Mouse (Mus musculus): ENCODE data around the gene Gm16181. TPM values are rescaled to one million over a fixed set of nuclear protein-coding genes. Genes with fewer than 3 reads are reported as not detected.
A peak's percentile ranks its signal among the peaks of the same experiment; 100 is the strongest.

Gene Gm16181
- polyA plus RNA-seq, 1 experiment from 2014 or later: not detected

DNA sequence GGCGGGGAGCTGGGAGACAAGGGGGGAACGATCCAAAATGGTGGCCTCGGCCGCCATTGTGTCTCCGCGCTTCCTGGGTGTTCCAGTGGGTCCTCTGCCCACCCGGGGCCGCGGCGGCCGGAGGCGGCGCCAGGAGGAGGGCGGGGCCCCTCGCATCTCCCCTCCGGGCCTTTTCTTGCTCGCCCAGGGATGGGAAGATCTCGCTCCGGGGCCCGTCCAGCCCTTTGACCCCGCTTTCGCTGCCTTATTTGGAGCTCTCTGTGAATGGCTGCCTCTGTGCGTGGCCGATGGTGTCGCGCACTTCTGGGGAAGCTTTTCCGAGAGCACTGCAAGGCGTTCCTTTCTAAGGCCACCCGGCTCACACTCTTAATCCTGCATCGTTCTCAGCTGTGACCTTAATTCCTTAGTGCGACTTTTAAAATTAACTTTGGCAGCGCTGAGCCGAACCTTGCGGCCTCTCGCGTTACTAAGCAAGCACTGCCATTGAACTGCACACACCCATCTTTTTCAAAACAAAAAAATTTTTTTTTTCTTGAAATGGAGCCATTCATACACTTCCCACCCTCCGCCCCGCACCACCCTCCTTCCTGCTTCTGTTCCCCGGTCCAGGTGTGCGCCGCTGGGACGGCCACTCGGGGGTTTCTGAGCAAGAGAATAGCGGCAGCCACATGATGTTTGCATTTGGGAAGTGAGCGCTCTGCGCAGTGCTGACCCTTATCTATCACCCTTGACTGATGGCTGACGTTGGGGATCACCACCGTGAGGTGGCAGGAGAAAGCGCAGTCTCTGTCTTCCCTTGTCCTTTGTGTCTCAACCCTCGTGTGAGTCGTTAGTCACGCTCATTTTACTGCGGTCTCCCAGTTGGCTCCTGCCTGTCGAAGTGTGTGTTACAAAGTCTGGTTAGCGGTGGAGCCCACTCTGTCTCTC is 21.6 kb downstream of the Gm16181 start:
- WGBS: 0% methylated on average over 55 of the region's 55 CpGs
- H3K27me3 ChIP-seq (ENCODE audit: control insufficient read depth, insufficient read depth, low read length): no peaks in the 10 kb centered on the region
- peaks cover 5% of the 10 kb centered on the region for H3K4me1 ChIP-seq (ENCODE audit: control insufficient read depth, insufficient read depth, low read length)
- H3K36me3 ChIP-seq (replicated peaks; ENCODE audit: control insufficient read depth, insufficient read depth, low read depth, low read length): peaks cover 28% of the 10 kb centered on the region
- no peaks in the 10 kb centered on the region for H3K9me3 ChIP-seq (replicated peaks; ENCODE audit: control insufficient read depth, low read length)
- DNase-seq (ENCODE audit: low spot score) (peak; percentile 69), ATAC-seq (replicated peaks; ENCODE audit: insufficient number of reproducible peaks, low FRiP score, low TSS enrichment, low read depth) (peak; percentile 20; the same call in 1 of the 2 replicates)
- peak overlapping the region; percentile 100 for H3K9ac ChIP-seq (replicated peaks; ENCODE audit: low read length)
- peak overlapping the region; percentile 93 for H3K4me3 ChIP-seq (ENCODE audit: low read depth, low read length)
- H3K27ac ChIP-seq (replicated peaks; ENCODE audit: low read depth, low read length): peak overlapping the region; percentile 98
- peak overlapping the region; percentile 88 for H3K4me2 ChIP-seq (ENCODE audit: low read depth, low read length)

DNA sequence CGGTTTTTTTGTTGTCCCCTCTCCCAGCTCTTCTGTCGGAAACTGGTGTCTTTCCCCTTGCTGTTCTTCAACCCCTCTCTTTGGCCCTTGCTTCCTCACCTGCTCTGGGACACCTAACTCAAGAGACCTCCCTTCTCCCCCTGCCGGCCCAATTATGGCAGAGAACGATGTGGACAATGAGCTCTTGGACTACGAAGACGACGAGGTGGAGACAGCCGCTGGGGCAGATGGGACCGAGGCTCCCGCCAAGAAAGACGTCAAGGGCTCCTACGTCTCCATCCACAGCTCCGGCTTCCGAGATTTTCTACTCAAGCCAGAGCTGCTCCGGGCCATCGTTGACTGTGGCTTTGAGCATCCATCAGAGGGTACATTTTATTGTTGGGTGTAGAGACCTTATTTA is 22.5 kb downstream of the Gm16181 start:
- Histone ChIP-seq H3K9ac (replicated peaks; ENCODE audit: low read length) (peak overlapping the region; percentile 100), H3K4me1 (ENCODE audit: control insufficient read depth, insufficient read depth, low read length) (peaks cover 5% of the 10 kb centered on the region), H3K9me3 (replicated peaks; ENCODE audit: control insufficient read depth, low read length) (no peaks in the 10 kb centered on the region), H3K27me3 (ENCODE audit: control insufficient read depth, insufficient read depth, low read length) (no peaks in the 10 kb centered on the region), H3K27ac (replicated peaks; ENCODE audit: low read depth, low read length) (peak overlapping the region; percentile 98; the same call in 1 of the 2 replicates), H3K4me2 (ENCODE audit: low read depth, low read length) (peak overlapping the region; percentile 88), H3K36me3 (replicated peaks; ENCODE audit: control insufficient read depth, insufficient read depth, low read depth, low read length) (peaks cover 33% of the 10 kb centered on the region), H3K4me3 (ENCODE audit: low read depth, low read length) (peak overlapping the region; percentile 93)
- 12% methylated on average over 16 of the region's 16 CpGs for WGBS
- DNase-seq (ENCODE audit: low spot score) (peak; percentile 49), ATAC-seq (replicated peaks; ENCODE audit: insufficient number of reproducible peaks, low FRiP score, low TSS enrichment, low read depth) (no peak)

GRCm38 (mm10) chr17:35244999-35245398 is 24.4 kb downstream of the Gm16181 start:
- no peak overlapping the region for H3K4me3 ChIP-seq (ENCODE audit: low read depth, low read length)
- H3K36me3 ChIP-seq (replicated peaks; ENCODE audit: control insufficient read depth, insufficient read depth, low read depth, low read length): peaks cover 44% of the 10 kb centered on the region
- ATAC-seq (replicated peaks; ENCODE audit: insufficient number of reproducible peaks, low FRiP score, low TSS enrichment, low read depth) (no peak), DNase-seq (ENCODE audit: low spot score) (no peak)
- H3K4me1 ChIP-seq (ENCODE audit: control insufficient read depth, insufficient read depth, low read length): peaks cover 5% of the 10 kb centered on the region
- peak overlapping the region; percentile 22; the same call in 1 of the 2 replicates for H3K9ac ChIP-seq (replicated peaks; ENCODE audit: low read length)
- WGBS: 78% methylated on average over 2 of the region's 2 CpGs
- H3K4me2 ChIP-seq (ENCODE audit: low read depth, low read length): peak overlapping the region; percentile 8; the same call in 1 of the 2 replicates
- H3K9me3 ChIP-seq (replicated peaks; ENCODE audit: control insufficient read depth, low read length): no peaks in the 10 kb centered on the region
- no peak overlapping the region for H3K27ac ChIP-seq (replicated peaks; ENCODE audit: low read depth, low read length)
- no peaks in the 10 kb centered on the region for H3K27me3 ChIP-seq (ENCODE audit: control insufficient read depth, insufficient read depth, low read length)

GRCm38 (mm10) chr17:35245731-35246623 is 25.3 kb downstream of the Gm16181 start:
- Histone ChIP-seq H3K4me1 (ENCODE audit: control insufficient read depth, insufficient read depth, low read length) (peaks cover 5% of the 10 kb centered on the region), H3K9me3 (replicated peaks; ENCODE audit: control insufficient read depth, low read length) (no peaks in the 10 kb centered on the region), H3K4me3 (ENCODE audit: low read depth, low read length) (no peak overlapping the region), H3K27ac (replicated peaks; ENCODE audit: low read depth, low read length) (no peak overlapping the region), H3K36me3 (replicated peaks; ENCODE audit: control insufficient read depth, insufficient read depth, low read depth, low read length) (peaks cover 53% of the 10 kb centered on the region), H3K4me2 (ENCODE audit: low read depth, low read length) (no peak overlapping the region; the same call in 1 of the 2 replicates), H3K9ac (replicated peaks; ENCODE audit: low read length) (no peak overlapping the region), H3K27me3 (ENCODE audit: control insufficient read depth, insufficient read depth, low read length) (no peaks in the 10 kb centered on the region)
- DNase-seq (ENCODE audit: low spot score) (peak; percentile 55), ATAC-seq (replicated peaks; ENCODE audit: insufficient number of reproducible peaks, low FRiP score, low TSS enrichment, low read depth) (no peak)
- 86% methylated on average over 15 of the region's 15 CpGs for WGBS

DNA sequence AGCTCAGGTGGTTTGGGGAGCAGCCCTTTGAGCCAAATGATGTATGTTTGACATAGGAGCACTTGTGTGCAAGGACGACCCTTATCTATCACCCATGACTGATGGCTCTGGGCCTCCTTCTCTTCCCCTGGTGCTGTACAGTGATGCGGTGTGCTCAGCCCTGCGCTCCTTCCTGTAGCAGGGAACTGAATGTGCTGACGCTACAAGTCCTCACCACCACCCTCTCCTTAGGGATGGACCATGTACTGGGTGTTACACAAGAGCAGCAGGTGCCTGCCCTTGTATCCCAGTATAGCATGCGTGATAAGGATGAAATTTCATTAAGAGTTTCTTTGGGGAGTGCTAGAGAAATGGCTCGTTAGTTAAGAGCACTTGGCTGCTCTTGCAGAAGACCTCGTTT is 26.5 kb downstream of the Gm16181 start:
- Histone ChIP-seq H3K4me2 (ENCODE audit: low read depth, low read length) (no peak overlapping the region), H3K4me3 (ENCODE audit: low read depth, low read length) (no peak overlapping the region), H3K9me3 (replicated peaks; ENCODE audit: control insufficient read depth, low read length) (no peaks in the 10 kb centered on the region), H3K27ac (replicated peaks; ENCODE audit: low read depth, low read length) (no peak overlapping the region), H3K27me3 (ENCODE audit: control insufficient read depth, insufficient read depth, low read length) (no peaks in the 10 kb centered on the region), H3K9ac (replicated peaks; ENCODE audit: low read length) (0 out of 2 replicates have a peak overlapping the region, but pooled peaks have one; percentile 11), H3K36me3 (replicated peaks; ENCODE audit: control insufficient read depth, insufficient read depth, low read depth, low read length) (peaks cover 60% of the 10 kb centered on the region), H3K4me1 (ENCODE audit: control insufficient read depth, insufficient read depth, low read length) (peaks cover 5% of the 10 kb centered on the region)
- DNase-seq (ENCODE audit: low spot score): no peak
- no peak for ATAC-seq (replicated peaks; ENCODE audit: insufficient number of reproducible peaks, low FRiP score, low TSS enrichment, low read depth)
- WGBS: 89% methylated on average over 7 of the region's 7 CpGs

GRCm38 (mm10) chr17:35248986-35249385 is 28.4 kb downstream of the Gm16181 start:
- Histone ChIP-seq H3K9me3 (replicated peaks; ENCODE audit: control insufficient read depth, low read length) (no peaks in the 10 kb centered on the region), H3K27me3 (ENCODE audit: control insufficient read depth, insufficient read depth, low read length) (no peaks in the 10 kb centered on the region), H3K4me2 (ENCODE audit: low read depth, low read length) (no peak overlapping the region), H3K27ac (replicated peaks; ENCODE audit: low read depth, low read length) (no peak overlapping the region), H3K36me3 (replicated peaks; ENCODE audit: control insufficient read depth, insufficient read depth, low read depth, low read length) (peaks cover 75% of the 10 kb centered on the region), H3K4me3 (ENCODE audit: low read depth, low read length) (no peak overlapping the region), H3K9ac (replicated peaks; ENCODE audit: low read length) (no peak overlapping the region), H3K4me1 (ENCODE audit: control insufficient read depth, insufficient read depth, low read length) (peaks cover 5% of the 10 kb centered on the region)
- DNase-seq (ENCODE audit: low spot score) (no peak), ATAC-seq (replicated peaks; ENCODE audit: insufficient number of reproducible peaks, low FRiP score, low TSS enrichment, low read depth) (no peak)
- 88% methylated on average over 14 of the region's 14 CpGs for WGBS

- H3K9ac ChIP-seq (replicated peaks; ENCODE audit: low read length): no peak overlapping the region; the same call in 1 of the 2 replicates
- no peak for DNase-seq (ENCODE audit: low spot score)
- H3K4me3 ChIP-seq (ENCODE audit: low read depth, low read length): no peak overlapping the region
- H3K27ac ChIP-seq (replicated peaks; ENCODE audit: low read depth, low read length): no peak overlapping the region
- 91% methylated on average over 19 of the region's 19 CpGs for WGBS
- H3K27me3 ChIP-seq (ENCODE audit: control insufficient read depth, insufficient read depth, low read length): no peaks in the 10 kb centered on the region
- no peak for ATAC-seq (replicated peaks; ENCODE audit: insufficient number of reproducible peaks, low FRiP score, low TSS enrichment, low read depth)
- no peaks in the 10 kb centered on the region for H3K9me3 ChIP-seq (replicated peaks; ENCODE audit: control insufficient read depth, low read length)
- H3K4me1 ChIP-seq (ENCODE audit: control insufficient read depth, insufficient read depth, low read length): peaks cover 3% of the 10 kb centered on the region
- peaks cover 71% of the 10 kb centered on the region for H3K36me3 ChIP-seq (replicated peaks; ENCODE audit: control insufficient read depth, insufficient read depth, low read depth, low read length)
- H3K4me2 ChIP-seq (ENCODE audit: low read depth, low read length): no peak overlapping the region
These were observed 29.0 kb downstream of the Gm16181 start for GRCm38 (mm10) chr17:35249451-35250197.

All from embryonic facial prominence, embryonic 11.5 days (tissue).